Mouse (Mus musculus) gastrocnemius, postnatal 4 days (tissue): ENCODE results near the gene Entpd8. TPM values are rescaled to one million over a fixed set of nuclear protein-coding genes. Genes with fewer than 3 reads are reported as not detected.

ENCODE experiments used
- DNase-seq, 2 experiments: peaks; one replicate each; pipeline ENCODE4 v3.0.0; 2021 to 2022; ENCODE audit warnings: low spot score in 2 of 2, mixed read lengths in 2 of 2
- long read RNA-seq, 2 experiments: library from polyadenylated mRNA; stranded (forward); transcript quantifications; one replicate each; pipeline ENCODE4 v2.0.0; 2021
- total RNA-seq, 2 experiments: library from RNA; stranded (reverse); gene quantifications; 2 replicates each; pipeline ENCODE4 v1.2.3; 2021

The Entpd8 gene
- total RNA-seq, result not detected
- long read RNA-seq, experiment 1, result 0 reads
- long read RNA-seq, experiment 2, result 0 reads

- no peak for DNase-seq
Observed at GRCm38 (mm10) chr2:25080076-25080475, at the start of gene Entpd8. Gene Entpd8, plus strand, starts transcription at chr2:25080304.

GRCm38 (mm10) chr2:25034994-25035393 lies 45.1 kb upstream of the Entpd8 start:
- DNase-seq, result no peak

- DNase-seq, result no peak
Observed at GRCm38 (mm10) chr2:25040089-25040488, 40.0 kb upstream of the Entpd8 start.

- DNase-seq, result no peak
Observed at GRCm38 (mm10) chr2:25050921-25051320, 29.2 kb upstream of the Entpd8 start.

GRCm38 (mm10) chr2:25051450-25051849 lies 28.7 kb upstream of the Entpd8 start:
- no peak for DNase-seq

GRCm38 (mm10) chr2:25053101-25053500 lies 27.0 kb upstream of the Entpd8 start:
- no peak for DNase-seq

GRCm38 (mm10) chr2:25054221-25055067 lies 25.7 kb upstream of the Entpd8 start, which contains the start of gene Nsmf:
Gene Nsmf, plus strand, starts transcription at chr2:25054355.
- peak; percentile 82 to 90 for DNase-seq

GRCm38 (mm10) chr2:25055068-25055405 lies 25.1 kb upstream of the Entpd8 start:
- DNase-seq, result peak in 1 of 2 experiments; percentile 28

- DNase-seq, result no peak
Observed at GRCm38 (mm10) chr2:25055409-25056155, 24.5 kb upstream of the Entpd8 start.

- DNase-seq, result no peak
Observed at GRCm38 (mm10) chr2:25058926-25059325, 21.2 kb upstream of the Entpd8 start.

- no peak for DNase-seq
Observed at GRCm38 (mm10) chr2:25063523-25063922, 16.6 kb upstream of the Entpd8 start.

- no peak for DNase-seq
Observed at GRCm38 (mm10) chr2:25064285-25064684, 15.8 kb upstream of the Entpd8 start.

GRCm38 (mm10) chr2:25065537-25065936 lies 14.6 kb upstream of the Entpd8 start:
- no peak for DNase-seq

GRCm38 (mm10) chr2:25066552-25066951 lies 13.6 kb upstream of the Entpd8 start:
- DNase-seq, result no peak

- no peak for DNase-seq
Observed at GRCm38 (mm10) chr2:25069537-25069936, 10.6 kb upstream of the Entpd8 start.

- DNase-seq, result no peak
Observed at GRCm38 (mm10) chr2:25072398-25072797, 7.7 kb upstream of the Entpd8 start.

GRCm38 (mm10) chr2:25075506-25075905 lies 4.6 kb upstream of the Entpd8 start:
- DNase-seq, result peak in 1 of 2 experiments; percentile 36

- no peak for DNase-seq
Observed at GRCm38 (mm10) chr2:25078967-25079366, 1.1 kb upstream of the Entpd8 start.

- DNase-seq, result no peak
Observed at GRCm38 (mm10) chr2:25083697-25084096, 3.6 kb downstream of the Entpd8 start.

GRCm38 (mm10) chr2:25085571-25085970 lies 5.5 kb downstream of the Entpd8 start:
- DNase-seq, result no peak

- no peak for DNase-seq
Observed at GRCm38 (mm10) chr2:25087842-25088241, 7.7 kb downstream of the Entpd8 start.

GRCm38 (mm10) chr2:25088636-25089035 lies 8.5 kb downstream of the Entpd8 start:
- no peak for DNase-seq
